8 mouse cellular contexts compared by ENCODE assay signal in the genomic region with DNA sequence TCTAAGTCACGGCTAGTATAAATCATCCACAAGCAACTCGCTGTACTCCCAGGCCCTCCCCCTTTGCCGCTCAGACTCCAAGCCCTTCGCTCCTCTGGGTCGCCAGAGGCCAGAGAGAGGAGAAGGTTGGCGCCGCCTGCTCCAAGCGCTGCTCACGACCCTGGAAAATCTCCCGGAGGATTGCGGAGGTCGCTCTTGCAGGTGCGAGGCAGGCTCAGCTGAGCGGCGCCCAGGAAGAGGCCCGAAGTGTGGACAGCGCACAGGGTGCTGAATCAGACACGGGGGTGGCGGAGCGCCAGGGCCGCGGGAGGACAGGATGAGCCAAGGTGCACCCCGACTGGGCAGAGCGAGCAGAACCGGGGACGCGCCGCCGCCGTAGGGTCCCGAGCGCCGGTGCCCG. TPM values are rescaled to one million over a fixed set of nuclear protein-coding genes. Genes with fewer than 3 reads are reported as not detected.
DNase-seq lines count a peak whose midpoint lies in the region; ATAC-seq and TF ChIP-seq lines count a peak whose summit lies in the region.

No protein-coding gene starts in this region.

- no peak overlapping the region for H3K27ac ChIP-seq in heart, embryonic 12.5 days (ENCODE audit: poor library complexity, severe bottlenecking)
- H3K27ac ChIP-seq in kidney, embryonic 14.5 days (ENCODE audit: low read depth, low read length): no peak overlapping the region
- H3K27ac ChIP-seq in lung, postnatal 0 days (ENCODE audit: low read length): no peak overlapping the region

- peak overlapping the region; percentile 99 for H3K4me2 ChIP-seq in heart, embryonic 12.5 days
- H3K4me2 ChIP-seq in kidney, embryonic 14.5 days (replicated peaks; ENCODE audit: low read depth, low read length): peak overlapping the region; percentile 100
- peak overlapping the region; percentile 99 for H3K4me2 ChIP-seq in lung, postnatal 0 days (replicated peaks; ENCODE audit: low read depth, low read length)

- peak overlapping the region; percentile 60 for H3K9ac ChIP-seq in heart, embryonic 12.5 days
- peak overlapping the region; percentile 58 for H3K9ac ChIP-seq in kidney, embryonic 14.5 days (ENCODE audit: low read depth, low read length)
- no peak overlapping the region for H3K9ac ChIP-seq in lung, postnatal 0 days (replicated peaks; ENCODE audit: low read depth)

- peak; percentile 52 for DNase-seq in urinary bladder, adult 2 months (ENCODE audit: low spot score)
- no peak for DNase-seq in urinary bladder, postnatal 10 days (ENCODE audit: low spot score)
- DNase-seq in embryo, embryonic 10.5 days (ENCODE audit: low spot score): peak; percentile 63
- DNase-seq in lung, postnatal 0 days (ENCODE audit: low spot score): peak; percentile 42
- DNase-seq in ovary, postnatal 14 days (ENCODE audit: low spot score): peak; percentile 52
- DNase-seq in urinary bladder, postnatal 25 days (ENCODE audit: low spot score): peak; percentile 67

- no peak for TF ChIP-seq CTCF in lung, postnatal 0 days (IDR thresholded peaks at IDR 0.05)

- H3K4me3 ChIP-seq in heart, embryonic 12.5 days: peak overlapping the region; percentile 57
- peak overlapping the region; percentile 63 for H3K4me3 ChIP-seq in kidney, embryonic 14.5 days (ENCODE audit: low read length)
- H3K4me3 ChIP-seq in lung, postnatal 0 days (ENCODE audit: low read depth, low read length): peak overlapping the region; percentile 47

- WGBS in heart, embryonic 12.5 days: 1% methylated on average over 34 of the region's 34 CpGs
- WGBS in kidney, embryonic 14.5 days: under 1% methylated on average over 34 of the region's 34 CpGs
- WGBS in lung, postnatal 0 days: under 1% methylated on average over 19 of the region's 34 CpGs

- TF ChIP-seq EP300 in lung, postnatal 0 days (IDR thresholded peaks at IDR 0.05): no peak

- no peaks in the 10 kb centered on the region for H3K9me3 ChIP-seq in heart, embryonic 12.5 days (replicated peaks)
- peaks cover 2% of the 10 kb centered on the region; the same call in 1 of the 2 replicates for H3K9me3 ChIP-seq in kidney, embryonic 14.5 days (ENCODE audit: control insufficient read depth, low read length)
- no peaks in the 10 kb centered on the region for H3K9me3 ChIP-seq in lung, postnatal 0 days (ENCODE audit: low read length)

- H3K27me3 ChIP-seq in heart, embryonic 12.5 days (replicated peaks): peaks cover 81% of the 10 kb centered on the region
- peaks cover 40% of the 10 kb centered on the region for H3K27me3 ChIP-seq in kidney, embryonic 14.5 days (ENCODE audit: control insufficient read depth, insufficient read depth, low read length)
- H3K27me3 ChIP-seq in lung, postnatal 0 days (replicated peaks; ENCODE audit: insufficient read depth, low read length): peaks cover 30% of the 10 kb centered on the region

- no peaks in the 10 kb centered on the region for H3K36me3 ChIP-seq in heart, embryonic 12.5 days
- no peaks in the 10 kb centered on the region for H3K36me3 ChIP-seq in kidney, embryonic 14.5 days (ENCODE audit: control insufficient read depth, insufficient read depth, low read length)
- H3K36me3 ChIP-seq in lung, postnatal 0 days (ENCODE audit: insufficient read depth, low read length): no peaks in the 10 kb centered on the region

- H3K4me1 ChIP-seq in heart, embryonic 12.5 days (replicated peaks): peaks cover 24% of the 10 kb centered on the region
- peaks cover 25% of the 10 kb centered on the region for H3K4me1 ChIP-seq in kidney, embryonic 14.5 days (ENCODE audit: control insufficient read depth, insufficient read depth, low read length)
- peaks cover 9% of the 10 kb centered on the region for H3K4me1 ChIP-seq in lung, postnatal 0 days (ENCODE audit: insufficient read depth, low read depth, low read length)

- ATAC-seq in heart, embryonic 12.5 days (ENCODE audit: insufficient number of reproducible peaks, low FRiP score): no peak
- peak; percentile 42 for ATAC-seq in kidney, embryonic 14.5 days (ENCODE audit: low FRiP score, low TSS enrichment)
- ATAC-seq in lung, postnatal 0 days: peak; percentile 59

RNA-seq across cellular contexts. Expression of gene Cabp1, which starts 1.0 kb away (rescaled TPM):
- polyA plus RNA-seq in urinary bladder, adult 2 months (2012; rRNA removed): 3.6 and 3.9 TPM in 2 replicates
- polyA plus RNA-seq in heart, embryonic 12.5 days (2016; fragmentation: Nextera tagmentation; extraction: Ambion mirVana): 0.34 and 0.54 TPM in 2 replicates
- 2.0 and 2.4 TPM in 2 replicates for polyA plus RNA-seq in kidney, embryonic 14.5 days (2014; fragmentation: Nextera tagmentation; extraction: Ambion mirVana)
- polyA plus RNA-seq in lung, postnatal 0 days (2015; fragmentation: Nextera tagmentation; extraction: Ambion mirVana): 0.90 and 1.1 TPM in 2 replicates

RNA-seq across cellular contexts. Expression of gene Mlec, which starts 35.2 kb away (rescaled TPM):
- 82.1 and 95.2 TPM in 2 replicates for polyA plus RNA-seq in urinary bladder, adult 2 months (2012; rRNA removed)
- 103 and 105 TPM in 2 replicates for polyA plus RNA-seq in heart, embryonic 12.5 days (2016; fragmentation: Nextera tagmentation; extraction: Ambion mirVana)
- 57.8 and 75.5 TPM in 2 replicates for polyA plus RNA-seq in kidney, embryonic 14.5 days (2014; fragmentation: Nextera tagmentation; extraction: Ambion mirVana)
- polyA plus RNA-seq in lung, postnatal 0 days (2015; fragmentation: Nextera tagmentation; extraction: Ambion mirVana): 15.0 and 17.5 TPM in 2 replicates

RNA-seq across cellular contexts. Expression of gene Pop5, which starts 42.4 kb away (rescaled TPM):
- 52.7 and 63.5 TPM in 2 replicates for polyA plus RNA-seq in urinary bladder, adult 2 months (2012; rRNA removed)
- polyA plus RNA-seq in heart, embryonic 12.5 days (2016; fragmentation: Nextera tagmentation; extraction: Ambion mirVana): 63.2 and 68.6 TPM in 2 replicates
- polyA plus RNA-seq in kidney, embryonic 14.5 days (2014; fragmentation: Nextera tagmentation; extraction: Ambion mirVana): 116 and 120 TPM in 2 replicates
- 77.6 and 78.8 TPM in 2 replicates for polyA plus RNA-seq in lung, postnatal 0 days (2015; fragmentation: Nextera tagmentation; extraction: Ambion mirVana)

RNA-seq across cellular contexts. Expression of gene Unc119b, which starts 58.5 kb away (rescaled TPM):
- polyA plus RNA-seq in urinary bladder, adult 2 months (2012; rRNA removed): 24.0 and 27.4 TPM in 2 replicates
- 22.8 and 23.2 TPM in 2 replicates for polyA plus RNA-seq in heart, embryonic 12.5 days (2016; fragmentation: Nextera tagmentation; extraction: Ambion mirVana)
- 26.3 and 50.3 TPM in 2 replicates for polyA plus RNA-seq in kidney, embryonic 14.5 days (2014; fragmentation: Nextera tagmentation; extraction: Ambion mirVana)
- polyA plus RNA-seq in lung, postnatal 0 days (2015; fragmentation: Nextera tagmentation; extraction: Ambion mirVana): 21.8 and 24.8 TPM in 2 replicates
